Mouse (Mus musculus) frontal cortex, postnatal 36 days (tissue): ENCODE data around the gene Chit1.

Experiments
- DNase-seq, 2 experiments: peaks; one replicate each; pipeline ENCODE4 v3.0.0; 2022; ENCODE audit warnings: low spot score in 2 of 2

Gene Chit1

GRCm38 (mm10) chr1:134098726-134099515 lies 12.1 kb upstream of the Chit1 start:
- DNase-seq, result peak in 1 of 2 experiments; percentile 66

- DNase-seq, result no peak
These were observed 11.4 kb upstream of the Chit1 start for GRCm38 (mm10) chr1:134099516-134100235.

- DNase-seq, result no peak
These were observed 10.6 kb upstream of the Chit1 start for GRCm38 (mm10) chr1:134100401-134100800.

DNA sequence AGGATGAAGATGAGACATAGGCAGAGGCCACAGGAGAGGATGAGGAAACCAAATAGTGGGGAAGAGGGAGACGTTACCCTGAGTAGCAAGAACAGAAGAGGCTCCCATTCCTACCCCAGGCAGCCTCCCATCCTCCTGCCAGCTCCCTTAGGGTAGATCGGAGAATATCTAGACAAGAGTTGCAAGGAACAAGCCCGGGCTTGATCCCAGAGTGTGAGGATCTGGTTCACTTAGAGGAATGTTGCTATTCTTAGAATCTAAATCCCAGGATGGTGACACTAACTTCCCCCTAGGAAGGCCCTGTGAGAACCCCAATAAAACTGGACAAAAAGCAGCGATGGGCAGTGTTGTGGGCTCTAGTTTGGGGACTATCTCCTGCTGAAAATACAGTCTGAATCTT lies 10.1 kb upstream of the Chit1 start:
- DNase-seq, result no peak

GRCm38 (mm10) chr1:134101593-134101992 lies 9.4 kb upstream of the Chit1 start:
- no peak for DNase-seq

- DNase-seq, result no peak
These were observed 7.2 kb upstream of the Chit1 start for GRCm38 (mm10) chr1:134103861-134104260.

- no peak for DNase-seq
These were observed 5.8 kb upstream of the Chit1 start for GRCm38 (mm10) chr1:134105043-134105763.

GRCm38 (mm10) chr1:134105764-134106430 lies 5.1 kb upstream of the Chit1 start:
- DNase-seq, result no peak

GRCm38 (mm10) chr1:134106719-134107118 lies 4.3 kb upstream of the Chit1 start:
- peak; percentile 52 to 71 for DNase-seq

- no peak for DNase-seq
These were observed 3.3 kb upstream of the Chit1 start for GRCm38 (mm10) chr1:134107777-134108176.

- DNase-seq, result no peak
These were observed 1.0 kb upstream of the Chit1 start for GRCm38 (mm10) chr1:134110015-134110414.

DNA sequence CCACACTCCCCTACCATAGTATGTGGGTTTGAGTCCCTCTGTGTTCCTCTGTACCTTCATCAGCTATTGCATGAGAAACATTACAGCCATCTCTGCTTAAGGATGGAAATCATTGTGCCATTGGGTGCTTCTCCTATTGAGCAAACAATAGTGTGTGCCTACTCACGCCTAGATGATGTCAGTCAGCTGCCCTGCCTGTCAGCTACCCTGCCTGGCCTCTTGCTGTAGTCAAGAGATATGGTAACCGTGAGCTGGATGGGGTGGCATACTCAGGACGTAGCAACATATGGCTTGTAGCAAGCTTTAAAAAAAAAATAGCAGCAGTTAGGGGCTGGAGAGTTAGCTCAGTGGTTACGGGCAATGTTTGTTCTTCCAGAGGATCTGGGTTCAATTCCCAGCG lies 593 bp upstream of the Chit1 start:
- no peak for DNase-seq

- DNase-seq, result no peak
These were observed 2.5 kb downstream of the Chit1 start for GRCm38 (mm10) chr1:134113560-134113959.

- DNase-seq, result no peak
These were observed 3.0 kb downstream of the Chit1 start for GRCm38 (mm10) chr1:134114018-134114417.

DNA sequence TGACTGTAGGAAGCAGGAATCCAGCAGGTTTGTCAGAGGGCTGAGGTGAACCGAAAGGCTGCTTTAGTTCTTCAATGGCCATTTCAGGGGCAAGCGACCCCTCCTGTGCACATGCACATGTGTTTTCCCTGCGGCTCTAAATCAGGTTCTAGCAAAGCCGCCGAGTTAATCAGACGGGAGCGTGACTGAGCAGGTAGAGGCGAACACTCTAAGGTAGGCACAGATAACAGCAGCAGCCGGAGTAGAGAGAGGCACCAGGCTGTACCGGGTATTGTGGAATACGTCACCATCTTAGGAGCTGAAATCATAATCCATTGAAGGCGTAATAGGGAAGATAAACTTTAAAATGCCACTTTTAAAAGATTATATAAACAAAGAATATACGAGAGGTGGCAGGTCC lies 3.7 kb downstream of the Chit1 start:
- no peak for DNase-seq

GRCm38 (mm10) chr1:134115424-134115823 lies 4.4 kb downstream of the Chit1 start:
- no peak for DNase-seq

DNA sequence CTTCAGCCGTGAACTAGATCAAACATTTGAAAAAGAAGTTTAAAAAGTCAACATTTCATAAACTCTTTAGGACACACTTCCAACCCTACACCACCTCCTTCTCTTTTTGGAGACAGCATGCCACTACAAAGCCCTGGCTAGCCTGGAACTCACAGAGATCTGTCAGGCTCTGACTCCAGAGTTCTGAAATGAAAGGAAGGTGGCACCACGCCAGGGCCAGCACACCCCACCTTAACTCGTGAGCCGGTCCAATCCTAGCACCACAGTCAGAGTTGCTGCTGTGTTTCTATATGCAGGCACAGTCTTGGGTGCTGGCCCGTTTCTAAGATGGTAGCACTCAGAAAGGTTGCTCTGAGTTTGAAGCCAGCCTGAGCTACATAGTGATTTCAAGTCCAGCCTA lies 6.1 kb downstream of the Chit1 start:
- DNase-seq, result no peak

DNA sequence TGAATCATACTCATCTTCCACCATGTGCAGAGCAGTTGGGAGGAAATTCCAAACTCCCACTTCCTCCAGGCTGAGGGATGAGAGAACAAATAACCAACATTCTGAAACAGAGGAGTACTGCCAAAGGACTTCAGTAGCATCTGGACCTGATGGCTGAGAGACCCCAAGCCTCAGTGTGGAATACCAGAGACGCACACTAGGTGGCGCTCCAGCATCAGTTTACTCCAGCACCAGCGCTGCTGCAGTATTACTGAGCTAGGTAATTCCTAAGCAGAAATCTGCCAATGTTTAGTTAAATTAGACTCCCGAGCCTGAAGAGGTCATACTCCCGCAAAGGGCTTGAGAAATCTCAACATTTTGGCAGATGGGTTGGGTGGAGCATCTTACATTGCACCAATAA lies 9.1 kb downstream of the Chit1 start:
- peak; percentile 93 for DNase-seq

- no peak for DNase-seq
These were observed 11.2 kb downstream of the Chit1 start for GRCm38 (mm10) chr1:134122195-134122594.

DNA sequence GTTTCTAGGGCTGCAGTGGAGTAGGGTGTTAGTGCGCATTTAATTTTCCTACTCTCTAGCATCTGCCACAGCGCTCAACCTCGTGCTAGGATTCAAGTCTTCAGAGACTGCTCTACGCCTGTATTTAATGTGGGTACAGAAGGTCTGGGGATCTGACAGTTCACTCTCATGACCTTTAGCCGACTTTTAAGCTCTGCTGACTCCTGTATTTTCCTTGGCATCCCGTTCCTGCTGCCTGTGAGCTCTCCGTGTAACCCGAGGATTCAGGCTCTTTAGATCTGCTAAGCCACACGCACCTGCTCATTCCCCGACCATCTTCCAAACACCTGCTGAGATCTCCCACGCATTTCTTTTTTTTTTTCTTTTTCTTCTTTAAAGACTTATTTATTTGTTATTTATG lies 22.3 kb downstream of the Chit1 start:
- no peak for DNase-seq

GRCm38 (mm10) chr1:134136351-134136750 lies 25.3 kb downstream of the Chit1 start:
- DNase-seq, result no peak

DNA sequence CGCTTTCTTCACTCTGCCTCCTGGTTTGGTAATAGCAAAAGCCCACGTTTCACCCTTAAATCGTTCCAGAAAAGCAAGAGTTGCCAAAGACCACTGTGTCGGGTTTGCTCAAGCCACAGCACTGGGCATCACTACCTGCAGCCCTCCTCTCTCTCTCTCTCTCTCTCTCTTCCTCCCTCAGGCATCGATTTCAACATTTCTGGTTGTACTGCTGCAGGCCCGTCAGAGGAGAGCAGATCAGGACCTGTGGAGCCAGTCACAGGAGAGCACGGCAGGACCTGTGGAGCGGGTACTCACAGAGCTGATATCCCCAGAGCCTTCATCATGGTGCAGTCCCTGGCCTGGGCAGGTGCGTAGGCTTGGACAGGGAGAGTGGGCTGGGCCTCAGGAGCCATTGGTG lies 27.4 kb downstream of the Chit1 start:
- DNase-seq, result no peak
